In genomic region chr14:5070611-5071490, GRCm38 (mm10) we compare ENCODE assay signal across 12 mouse cellular contexts. TPM values are rescaled to one million over a fixed set of nuclear protein-coding genes. Genes with fewer than 3 reads are reported as not detected.
DNase-seq lines count a peak whose midpoint lies in the region; ATAC-seq lines count a peak whose summit lies in the region.
"Not testable (repeated sequence)": the region's sequence is repeated elsewhere in the genome, so short reads cannot be mapped to it uniquely, and the experiment has no call there.
"Had no signal": no experiment of that assay in that cellular context is flagged by ENCODE, and none has a peak within 500 bp of the region (broad histone marks: within the 10 kb centered on the region; RNA-seq: fewer than 3 reads in every experiment).

Gene Gm8281, plus strand, starts transcription at chr14:5071040.

- H3K36me3 ChIP-seq in embryonic facial prominence, embryonic 12.5 days; kidney, embryonic 14.5 days (ENCODE audit: control insufficient read depth, insufficient read depth, low read length); limb, embryonic 15.5 days; midbrain, embryonic 13.5 days: not testable (repeated sequence)

- H3K4me3 ChIP-seq in embryonic facial prominence, embryonic 12.5 days, result peak within 1 kb of the TSS; percentile 44
- H3K4me3 ChIP-seq in kidney, embryonic 14.5 days (ENCODE audit: low read length), result peak within 1 kb of the TSS; percentile 28
- H3K4me3 ChIP-seq in limb, embryonic 15.5 days, result peak within 1 kb of the TSS; percentile 40
- peak within 1 kb of the TSS; percentile 48 for H3K4me3 ChIP-seq in midbrain, embryonic 13.5 days (replicated peaks)

- peak within 1 kb of the TSS; percentile 62 for H3K4me2 ChIP-seq in embryonic facial prominence, embryonic 12.5 days (replicated peaks)
- H3K4me2 ChIP-seq in kidney, embryonic 14.5 days (replicated peaks; ENCODE audit: low read depth, low read length), result peak within 1 kb of the TSS; percentile 58
- H3K4me2 ChIP-seq in limb, embryonic 15.5 days, result peak within 1 kb of the TSS; percentile 71
- peak within 1 kb of the TSS; percentile 57 for H3K4me2 ChIP-seq in midbrain, embryonic 13.5 days (replicated peaks)

- not testable (repeated sequence) for H3K4me1 ChIP-seq in embryonic facial prominence, embryonic 12.5 days; kidney, embryonic 14.5 days (ENCODE audit: control insufficient read depth, insufficient read depth, low read length); limb, embryonic 15.5 days; midbrain, embryonic 13.5 days (replicated peaks)

- not testable (repeated sequence) for ATAC-seq in embryonic facial prominence, embryonic 12.5 days (ENCODE audit: insufficient number of reproducible peaks, insufficient read depth, low FRiP score, low TSS enrichment); kidney, embryonic 14.5 days (ENCODE audit: low FRiP score, low TSS enrichment); limb, embryonic 15.5 days (ENCODE audit: insufficient number of reproducible peaks, low FRiP score, low TSS enrichment, low read depth); midbrain, embryonic 13.5 days

- H3K27ac ChIP-seq in embryonic facial prominence, embryonic 12.5 days; kidney, embryonic 14.5 days (ENCODE audit: low read depth, low read length); limb, embryonic 15.5 days: not testable (repeated sequence)
- H3K27ac ChIP-seq in midbrain, embryonic 13.5 days, result peak within 1 kb of the TSS; percentile 44; the same call in 1 of the 2 replicates

- H3K9ac ChIP-seq in embryonic facial prominence, embryonic 12.5 days, result peak within 1 kb of the TSS; percentile 55
- H3K9ac ChIP-seq in kidney, embryonic 14.5 days (ENCODE audit: low read depth, low read length); limb, embryonic 15.5 days: not testable (repeated sequence)
- H3K9ac ChIP-seq in midbrain, embryonic 13.5 days (replicated peaks), result peak within 1 kb of the TSS; percentile 65

- intact Hi-C loops in gastrocnemius, postnatal 36 days (cut with DNase I); heart, postnatal 36 days (cut with DNase I): not testable (repeated sequence)

- 5% methylated on average over 29 of the region's 63 CpGs for WGBS in embryonic facial prominence, embryonic 12.5 days
- WGBS in kidney, embryonic 14.5 days, result 2% methylated on average over 27 of the region's 63 CpGs
- 1% methylated on average over 26 of the region's 63 CpGs for WGBS in limb, embryonic 15.5 days
- 3% methylated on average over 36 of the region's 63 CpGs for WGBS in midbrain, embryonic 13.5 days

- not testable (repeated sequence) for H3K27me3 ChIP-seq in embryonic facial prominence, embryonic 12.5 days; kidney, embryonic 14.5 days (ENCODE audit: control insufficient read depth, insufficient read depth, low read length); limb, embryonic 15.5 days; midbrain, embryonic 13.5 days

- DNase-seq in NIH3T3 (ENCODE audit: low read depth), result peak; percentile 2
- DNase-seq in gastrocnemius, postnatal 36 days, result peak; percentile 2 to 11
- peak; percentile 4 to 13 for DNase-seq in heart, postnatal 36 days
- peak; percentile 3 for DNase-seq in right cerebral cortex, postnatal 14 days

- H3K9me3 ChIP-seq in embryonic facial prominence, embryonic 12.5 days; kidney, embryonic 14.5 days (ENCODE audit: control insufficient read depth, low read length); limb, embryonic 15.5 days; midbrain, embryonic 13.5 days: not testable (repeated sequence)

RNA-seq across cellular contexts. Expression of gene Gm8281, which starts in this region (rescaled TPM):
- polyA plus RNA-seq in embryonic facial prominence, embryonic 12.5 days (2016; fragmentation: Nextera tagmentation; extraction: Ambion mirVana), result 1.6 and 1.8 TPM in 2 replicates
- under 1 TPM in 1 of 2 experiments, not detected in 1; 0.27 TPM for total RNA-seq in gastrocnemius, postnatal 36 days (2021)
- total RNA-seq in heart, postnatal 36 days (2021), result under 1 TPM; 0.46 to 0.47 TPM
- 0.30 and 1.3 TPM in 2 replicates for polyA plus RNA-seq in kidney, embryonic 14.5 days (2014; fragmentation: Nextera tagmentation; extraction: Ambion mirVana)
- polyA plus RNA-seq in limb, embryonic 15.5 days (2015; fragmentation: Nextera tagmentation; extraction: Ambion mirVana), result 0.21 and 0.37 TPM in 2 replicates
- polyA plus RNA-seq in midbrain, embryonic 13.5 days (2015; fragmentation: Nextera tagmentation; extraction: Ambion mirVana), result 6.1 and 6.9 TPM in 2 replicates
- total RNA-seq: common myeloid progenitor, adult 5-6 weeks; gastrocnemius, adult 8-10 months; liver, adult 2 months; monocyte, adult 5-6 weeks had no signal
- polyA plus RNA-seq: liver, adult 2 months had no signal

Comparison
In these comparisons a context has a peak if more than half of its experiments do, and no peak if none do; other contexts are left out.
1. Peak in DNase-seq in gastrocnemius, postnatal 36 days; RNA of the gene not detected or under 1 TPM.
2. Peak in DNase-seq in heart, postnatal 36 days; RNA of the gene not detected or under 1 TPM.